Mouse (Mus musculus): ENCODE measurements at regions not wholly inside any gene's neighbourhood (a gene's known extent, or its start where the extent isn't known, plus 50 kb on each side); places are given as distances from the start of the nearest gene placed in this dataset.

DNA sequence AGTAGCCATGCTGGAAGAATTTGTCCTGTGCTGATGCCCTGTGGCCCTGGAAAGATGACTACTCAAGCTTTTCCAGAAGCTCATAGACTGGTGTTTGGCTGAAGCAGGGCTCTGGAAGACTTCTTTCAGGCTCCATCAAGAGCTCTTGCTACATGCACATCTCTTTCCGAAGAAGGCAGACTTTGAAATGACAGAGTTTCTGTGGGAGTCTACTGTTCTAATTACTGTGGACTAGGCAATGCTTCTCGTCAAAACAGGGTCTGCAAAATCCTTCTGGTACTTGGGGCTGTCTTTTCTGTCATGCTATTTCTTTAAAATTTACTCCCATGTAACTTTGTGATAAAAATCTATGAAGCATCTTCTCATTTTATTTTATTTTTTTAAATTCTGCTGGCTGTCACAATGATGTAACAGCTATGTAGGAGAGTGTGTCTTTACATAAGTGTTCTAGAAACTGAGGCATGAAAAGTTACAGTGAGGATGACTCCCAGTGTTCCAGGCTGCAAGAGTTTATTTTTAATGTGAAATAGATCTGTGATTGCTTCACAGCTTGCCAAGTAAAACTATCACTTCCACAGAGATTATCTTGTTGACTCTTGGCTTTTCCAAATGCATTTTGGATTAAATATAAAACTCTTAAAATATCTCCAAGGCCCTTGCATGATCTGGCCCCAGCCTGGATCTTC lies 244.9 kb upstream of the Nmur2 start:
- DNase-seq: no peak

DNA sequence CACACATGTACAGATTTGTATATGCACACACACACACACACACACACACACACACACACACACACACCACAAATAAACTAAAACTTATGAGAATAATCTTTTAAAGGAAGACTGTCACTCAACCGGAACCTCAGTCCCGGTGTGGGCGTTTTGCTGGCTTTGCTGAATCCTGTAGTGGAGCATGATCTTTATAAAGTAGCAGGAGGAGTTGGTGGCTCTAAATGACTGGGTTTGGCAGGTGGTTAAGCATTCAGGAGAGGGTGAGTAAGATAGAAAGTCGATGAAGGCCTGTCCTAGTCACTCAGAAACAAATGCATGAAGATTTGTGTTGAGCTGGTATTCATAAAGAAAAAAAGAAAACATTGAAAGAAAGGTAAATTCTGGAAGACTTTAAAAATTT lies 240.4 kb upstream of the Nmur2 start:
- DNase-seq: no peak

DNA sequence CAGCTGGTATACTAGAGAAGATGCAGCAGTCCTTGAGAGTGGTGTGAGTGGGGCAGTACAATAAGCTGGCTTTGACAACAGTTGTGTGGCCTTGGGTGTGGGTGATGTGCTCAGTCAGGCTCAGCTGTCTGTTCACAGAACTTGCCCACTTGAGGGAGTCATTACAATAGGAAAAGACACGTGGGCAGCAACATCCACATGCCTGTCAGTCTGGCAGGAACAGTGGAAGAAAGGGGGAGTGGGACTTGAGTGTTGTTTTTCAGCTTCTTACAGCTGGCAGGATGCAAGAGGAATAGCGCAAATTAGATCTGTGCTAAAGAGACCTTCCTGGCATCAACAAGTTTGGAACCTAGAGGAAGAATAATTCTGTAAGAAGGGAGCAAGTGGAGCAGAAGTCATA lies 239.4 kb upstream of the Nmur2 start:
- DNase-seq: no peak

DNA sequence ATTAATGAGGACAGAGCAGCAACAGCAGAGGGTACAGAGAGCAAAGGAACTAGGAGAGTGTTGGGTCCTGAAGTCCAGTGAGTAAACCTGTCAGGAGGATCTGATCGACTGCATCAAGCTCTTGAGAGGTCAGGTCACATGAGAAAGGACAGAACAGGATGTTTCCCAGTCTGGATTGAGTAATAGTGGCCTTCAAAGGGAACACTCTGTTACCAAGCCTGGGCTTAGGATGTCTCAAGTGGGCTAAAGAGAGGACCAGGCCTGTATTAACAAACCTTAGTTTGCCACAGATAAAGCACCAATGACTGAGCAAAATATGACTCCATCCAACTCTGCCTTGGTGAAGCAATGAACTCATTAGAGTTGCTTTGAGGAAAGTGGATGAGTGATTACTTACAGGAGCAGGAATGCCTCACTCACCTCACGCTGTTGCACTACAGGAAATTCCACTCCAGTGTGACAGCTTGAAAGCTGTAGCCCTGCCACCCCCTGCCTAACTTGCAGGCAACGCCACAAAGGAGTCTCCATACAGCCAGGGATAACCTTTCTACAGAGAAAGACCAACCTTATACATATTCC lies 229.2 kb upstream of the Nmur2 start:
- no peak for DNase-seq

DNA sequence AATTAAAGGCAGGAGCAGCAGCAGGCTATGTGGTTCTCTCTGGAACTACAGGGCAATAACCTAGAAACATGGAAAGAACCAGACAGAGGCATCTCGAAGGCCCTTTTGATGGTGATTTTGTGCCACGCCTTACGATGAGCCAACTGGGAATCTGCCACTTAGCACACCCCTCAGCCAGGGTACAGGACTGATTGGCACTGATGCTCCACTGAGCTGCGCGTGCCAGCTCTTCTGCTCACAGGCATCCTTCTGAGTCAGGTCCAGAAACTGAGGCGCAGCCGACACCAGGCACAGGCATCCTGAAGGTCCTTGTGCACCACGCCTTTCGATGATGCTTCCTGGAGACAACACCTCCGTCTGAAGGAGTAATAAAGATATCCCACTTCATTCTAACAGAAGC lies 221.9 kb upstream of the Nmur2 start:
- no peak for DNase-seq

DNA sequence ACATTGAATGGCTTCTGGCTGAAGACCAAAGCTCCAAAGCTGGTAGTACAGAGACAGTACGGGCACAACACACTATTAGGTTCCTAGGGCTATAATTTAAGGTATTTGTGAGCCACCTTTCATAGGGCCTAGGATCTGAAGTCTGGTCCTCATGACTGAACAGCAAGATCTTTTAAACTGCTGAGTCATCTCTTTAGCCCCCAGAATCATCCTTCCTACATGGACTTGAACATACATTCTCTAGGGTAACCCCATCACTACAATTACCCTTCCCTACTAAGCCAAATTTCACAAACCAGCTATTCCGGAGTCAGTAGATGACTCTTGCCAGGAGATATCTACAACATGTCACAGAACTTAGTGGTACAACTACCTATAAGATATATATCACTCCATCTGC lies 215.5 kb upstream of the Nmur2 start:
- no peak for DNase-seq

DNA sequence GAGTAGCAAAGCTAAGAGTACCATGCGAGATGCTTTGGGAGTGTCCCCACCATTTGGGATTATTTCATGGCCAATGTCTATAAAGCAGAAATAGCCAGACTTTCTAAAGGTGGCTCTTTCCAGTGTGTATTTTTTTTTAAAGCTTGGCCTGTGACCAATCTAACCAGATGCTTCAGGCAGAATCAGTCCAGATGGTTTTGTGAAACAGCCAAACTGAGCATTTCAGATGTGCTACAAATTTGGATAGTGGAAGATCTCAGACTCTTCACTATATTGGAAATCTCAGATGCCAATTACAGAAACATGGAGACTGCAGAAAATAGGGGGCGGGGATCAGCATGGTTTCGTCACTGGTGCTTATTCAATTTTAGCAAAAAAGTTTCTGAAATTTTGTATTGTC lies 213.6 kb upstream of the Nmur2 start:
- DNase-seq: no peak

DNA sequence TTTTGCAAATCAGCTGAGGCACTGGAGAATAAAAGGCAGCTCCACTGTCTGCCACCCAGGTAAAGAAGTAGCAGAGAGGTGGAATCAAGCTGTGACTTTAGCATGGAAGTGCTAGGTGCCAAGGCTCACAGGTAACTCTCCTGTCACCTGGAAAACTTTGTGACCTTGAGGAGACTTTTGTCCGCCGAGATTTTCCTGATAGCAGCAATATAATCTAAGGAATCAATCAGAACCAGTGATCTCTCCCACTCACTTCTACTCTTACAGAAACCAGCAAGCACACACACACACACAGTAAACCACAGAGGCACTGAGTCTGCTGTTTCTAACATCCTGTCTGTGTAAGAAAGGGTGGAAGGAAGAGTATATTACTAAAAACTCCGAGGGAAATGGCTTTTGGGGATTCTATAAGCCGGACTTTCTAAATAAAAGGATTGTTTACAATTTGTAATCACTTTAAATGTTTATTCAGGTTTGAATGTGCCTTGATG lies 206.6 kb upstream of the Nmur2 start:
- no peak for DNase-seq

DNA sequence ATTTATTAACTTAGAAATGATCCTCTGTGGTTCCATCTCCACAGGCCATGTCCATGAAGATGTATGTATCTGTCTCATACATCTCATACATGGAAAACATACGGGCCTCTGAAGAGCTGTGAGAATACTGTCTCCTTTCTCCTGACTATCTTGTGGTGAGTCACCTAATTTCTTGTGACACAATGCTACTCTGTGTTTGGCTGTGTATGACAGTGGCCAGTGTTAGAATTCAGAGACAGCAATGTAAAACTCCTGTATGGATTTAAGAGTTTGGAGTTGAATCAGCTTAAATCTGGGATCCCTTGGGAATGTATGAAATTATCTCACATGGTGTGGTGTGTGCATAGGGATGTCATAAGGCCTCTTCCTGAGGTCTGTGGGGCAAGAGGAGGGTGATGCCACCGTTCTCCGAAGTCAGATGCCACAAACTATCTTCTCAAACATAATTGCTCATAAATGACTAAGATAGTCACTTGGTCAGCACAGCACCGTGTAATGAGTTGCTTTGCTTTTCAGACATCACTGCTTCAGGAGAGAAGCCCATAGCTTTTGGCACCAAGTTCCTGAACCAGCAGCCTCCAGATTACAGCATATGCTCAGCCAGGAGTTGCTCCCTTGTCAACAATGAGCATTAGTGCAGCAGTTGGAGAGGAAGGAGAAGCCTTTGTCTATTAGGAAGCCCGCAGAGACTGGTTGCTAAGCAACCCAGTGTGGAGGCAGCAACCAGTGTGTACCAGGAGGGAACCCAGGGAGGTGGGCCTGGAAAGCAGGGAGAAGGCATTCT lies 205.9 kb upstream of the Nmur2 start:
- DNase-seq: peak; percentile 79

DNA sequence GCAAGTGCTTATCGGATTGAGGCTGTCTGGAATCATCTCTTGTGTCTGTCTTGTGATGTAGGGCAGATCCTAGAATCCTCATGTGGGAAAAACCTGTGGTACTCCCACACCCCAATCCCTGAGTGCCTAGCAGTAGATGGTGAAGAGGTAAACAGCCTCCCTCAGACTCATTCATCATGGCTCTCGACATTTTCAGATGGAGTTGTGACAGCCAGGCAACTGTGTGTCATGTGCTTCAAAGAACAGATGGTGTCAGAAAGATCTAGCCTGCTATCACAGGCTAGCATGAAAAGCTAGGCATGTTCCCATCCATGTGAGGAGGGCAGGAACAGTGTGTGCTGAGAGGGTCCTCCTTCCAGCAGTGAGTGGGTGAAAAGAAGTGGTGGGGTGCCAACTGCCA lies 204.1 kb upstream of the Nmur2 start:
- DNase-seq: no peak

DNA sequence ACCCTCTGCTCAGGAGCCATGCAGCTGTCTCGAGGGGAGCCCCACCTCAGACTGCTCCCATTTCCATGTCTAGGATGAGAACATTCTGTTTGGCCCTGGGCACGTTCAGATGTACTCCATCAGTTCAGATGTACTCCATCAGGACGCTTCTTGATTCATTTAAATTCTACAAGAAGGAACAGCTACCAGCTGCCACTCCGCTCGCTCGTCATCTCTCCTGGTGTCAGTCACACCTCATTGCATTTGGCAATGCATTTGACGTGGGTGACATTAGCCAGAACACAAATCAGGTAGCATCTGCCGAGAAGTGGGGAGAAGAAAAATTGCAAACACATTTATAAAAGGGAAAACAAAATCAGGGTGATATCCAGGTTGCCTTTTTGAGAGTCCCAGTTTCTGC lies 202.6 kb upstream of the Nmur2 start:
- no peak for DNase-seq

DNA sequence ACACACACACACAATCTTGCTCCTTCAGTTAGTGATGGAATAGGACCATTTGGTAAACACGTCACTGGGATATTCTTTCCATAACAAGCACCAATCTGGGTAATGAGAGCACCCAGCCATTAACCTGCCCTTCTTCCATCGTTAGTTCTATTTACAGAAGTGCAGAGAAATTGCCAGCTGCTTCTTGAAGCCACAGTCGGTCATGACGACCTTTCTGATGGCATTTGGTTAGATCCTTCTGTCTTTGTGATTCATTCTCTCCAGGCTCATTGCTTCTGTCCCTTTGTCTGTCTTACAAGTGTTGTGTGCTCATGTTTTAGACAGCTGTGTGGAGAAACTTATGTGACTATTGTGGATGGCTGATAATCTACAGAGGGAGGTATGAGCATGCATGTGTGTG lies 197.9 kb upstream of the Nmur2 start:
- no peak for DNase-seq

DNA sequence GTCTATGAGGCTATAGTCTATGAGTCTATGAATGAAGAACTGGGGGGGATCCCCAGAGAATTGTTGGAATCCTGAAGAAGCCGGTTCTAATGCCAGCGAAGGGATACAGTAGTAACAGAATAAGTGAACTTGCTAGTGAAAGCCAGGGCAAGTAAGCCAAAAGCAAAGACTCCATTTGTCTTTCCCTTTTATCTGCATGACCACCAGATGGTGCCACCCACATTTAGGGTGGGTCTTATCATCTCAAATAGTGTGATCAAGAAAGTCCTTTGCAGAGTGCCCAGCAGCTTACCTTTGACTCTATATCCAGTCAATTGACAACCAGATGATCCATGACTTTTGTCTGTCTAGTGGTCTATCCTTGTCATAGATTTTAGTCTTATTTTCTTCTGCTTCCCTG lies 184.2 kb upstream of the Nmur2 start:
- DNase-seq: no peak

DNA sequence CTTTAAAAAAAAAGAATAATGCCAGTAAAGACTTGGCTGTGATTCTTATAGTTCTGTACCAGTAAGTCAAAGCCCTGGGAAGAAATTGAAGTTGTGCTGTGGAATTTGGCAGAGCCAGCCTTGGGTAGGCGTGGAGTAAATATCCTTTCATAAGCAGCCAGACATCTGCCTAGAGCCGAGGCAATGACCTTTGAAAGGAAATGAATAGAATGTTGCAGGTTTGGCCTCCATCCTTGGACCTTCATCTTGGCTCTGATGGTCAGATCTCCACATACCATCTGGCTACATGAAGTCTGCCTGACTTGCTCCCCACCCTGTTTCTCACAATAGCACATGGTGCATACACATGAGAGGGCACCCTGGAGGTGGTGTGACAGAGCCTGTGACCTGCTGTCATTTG lies 174.9 kb upstream of the Nmur2 start:
- DNase-seq: no peak

DNA sequence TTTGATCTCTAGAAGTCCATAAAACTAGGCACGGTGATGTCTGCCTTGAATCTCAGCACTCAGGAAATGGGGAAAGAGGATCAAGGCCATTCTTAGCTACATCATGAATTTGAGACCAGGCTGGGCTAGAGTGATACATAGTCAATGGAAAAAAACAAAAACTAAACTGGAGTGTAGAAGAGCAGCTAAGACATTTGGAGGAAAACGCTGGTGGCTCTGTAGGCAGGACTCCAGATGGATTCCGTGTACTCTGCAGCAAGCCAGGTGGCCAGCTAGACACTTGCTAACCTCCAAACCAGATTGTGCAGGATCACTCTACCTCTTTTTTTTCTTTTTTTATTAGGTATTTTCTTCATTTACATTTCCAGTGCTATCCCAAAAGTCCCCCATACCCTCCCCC lies 161.0 kb upstream of the Nmur2 start:
- no peak for DNase-seq

DNA sequence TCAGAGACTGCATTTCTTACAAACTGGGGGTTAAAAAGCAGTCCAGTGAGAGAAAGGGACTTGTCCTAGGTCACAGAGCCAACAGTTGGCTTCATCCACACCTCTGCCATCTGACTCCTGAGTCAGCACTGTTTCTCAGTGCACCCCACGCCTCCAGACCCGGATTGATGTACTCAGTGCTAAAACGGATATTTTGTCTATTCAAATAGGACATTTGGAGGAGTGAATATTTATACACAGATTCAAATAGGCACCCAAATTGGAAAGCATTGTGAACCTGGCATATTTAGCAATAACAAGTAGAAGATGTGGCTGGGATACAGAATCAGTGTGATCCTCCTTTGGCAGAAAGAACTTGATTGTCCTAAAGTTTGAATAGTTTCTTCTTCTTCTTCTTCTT lies 154.5 kb upstream of the Nmur2 start:
- no peak for DNase-seq

DNA sequence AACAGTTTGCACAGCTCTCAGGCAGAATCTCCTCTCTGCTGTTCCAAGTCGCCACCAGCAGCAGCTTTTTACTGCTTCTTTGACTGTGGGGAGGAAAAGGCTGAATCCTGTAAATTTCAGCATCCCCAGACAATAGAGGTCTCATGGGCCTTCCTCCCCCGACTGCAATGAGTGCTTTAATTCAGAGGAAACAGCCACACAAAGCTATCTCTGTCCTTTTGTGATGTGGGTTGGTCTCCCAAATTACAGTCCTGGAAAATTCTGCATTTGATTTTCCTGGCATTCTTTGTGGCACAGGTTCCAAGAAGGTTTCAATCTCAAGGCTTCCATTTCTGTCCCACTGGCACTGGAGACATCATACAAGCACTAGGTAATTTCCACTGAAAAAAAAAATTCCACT lies 152.6 kb upstream of the Nmur2 start:
- DNase-seq: no peak

DNA sequence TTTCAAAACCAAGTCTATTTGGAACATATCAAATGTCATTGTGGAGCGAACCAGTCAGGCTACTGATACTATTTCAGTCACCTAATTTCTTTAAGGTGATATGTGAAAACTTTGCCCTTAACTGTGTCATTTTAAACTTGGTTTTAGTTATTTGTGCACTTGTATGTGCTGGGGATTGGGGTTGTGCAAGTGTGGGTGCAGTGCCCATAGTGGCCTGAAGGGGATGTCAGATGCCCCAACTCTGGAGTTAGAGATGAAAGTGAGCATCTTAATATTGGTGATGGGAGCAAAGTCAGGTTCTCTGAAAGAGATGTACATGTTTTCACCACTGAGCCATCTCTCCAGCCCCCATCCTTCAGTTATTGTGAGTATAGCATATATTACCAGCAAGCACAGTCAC lies 133.1 kb upstream of the Nmur2 start:
- no peak for DNase-seq

DNA sequence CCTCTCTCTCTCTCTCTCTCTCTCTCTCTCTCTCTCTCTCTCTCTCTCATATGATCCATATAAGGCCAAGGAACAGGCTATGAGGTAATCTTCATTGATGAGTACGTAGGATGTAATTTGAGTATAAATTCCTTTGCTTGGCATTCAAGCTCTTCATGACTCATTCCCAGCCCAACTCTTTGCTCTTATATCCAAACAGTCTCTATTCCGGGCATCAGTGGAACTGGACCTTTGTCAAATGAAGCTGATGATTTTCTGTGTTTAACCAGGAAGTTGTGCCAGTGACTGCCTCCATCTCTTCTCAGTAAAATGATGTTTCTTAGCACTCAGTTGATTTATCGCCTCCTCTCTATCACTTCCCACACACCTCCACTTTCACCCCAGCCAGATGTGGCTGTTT lies 132.4 kb upstream of the Nmur2 start:
- DNase-seq: no peak

DNA sequence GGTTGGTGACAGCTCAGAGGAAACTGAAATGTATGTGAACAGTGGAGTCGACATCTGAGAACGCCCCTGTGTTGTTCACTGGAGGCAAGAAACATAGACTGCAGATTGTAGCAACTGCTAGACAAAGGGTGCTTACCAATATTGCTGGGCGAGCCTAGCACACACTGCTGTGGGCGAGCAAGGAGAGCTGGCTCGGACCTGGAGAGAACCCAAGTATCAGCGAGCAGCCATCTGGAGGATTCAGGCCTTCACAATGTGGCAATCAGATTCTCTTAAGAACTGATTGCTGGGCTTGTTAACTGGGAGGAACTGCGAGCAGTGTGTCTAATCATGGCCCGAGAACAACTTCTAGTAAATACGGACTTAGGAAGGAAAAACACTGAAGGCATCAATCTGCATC lies 128.8 kb upstream of the Nmur2 start:
- no peak for DNase-seq

DNA sequence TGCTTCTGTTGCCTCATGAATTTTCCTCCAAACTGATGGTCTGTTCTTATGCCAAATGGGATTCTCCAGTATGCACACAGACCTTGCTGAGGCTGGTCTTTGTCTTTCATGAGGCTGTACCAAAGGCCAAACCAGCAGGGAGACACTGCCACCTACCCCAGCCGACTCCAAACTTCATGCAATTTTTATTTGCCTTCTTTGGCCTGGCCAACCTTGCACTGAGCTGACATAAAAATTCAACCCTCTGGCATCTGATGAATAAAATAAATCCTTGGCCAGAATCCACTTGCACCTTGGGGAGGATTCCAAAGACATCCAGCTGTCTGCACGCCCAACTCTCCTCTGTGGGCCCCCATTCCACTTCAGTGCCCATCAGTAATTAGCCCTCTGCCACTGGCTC lies 126.0 kb upstream of the Nmur2 start:
- no peak for DNase-seq

DNA sequence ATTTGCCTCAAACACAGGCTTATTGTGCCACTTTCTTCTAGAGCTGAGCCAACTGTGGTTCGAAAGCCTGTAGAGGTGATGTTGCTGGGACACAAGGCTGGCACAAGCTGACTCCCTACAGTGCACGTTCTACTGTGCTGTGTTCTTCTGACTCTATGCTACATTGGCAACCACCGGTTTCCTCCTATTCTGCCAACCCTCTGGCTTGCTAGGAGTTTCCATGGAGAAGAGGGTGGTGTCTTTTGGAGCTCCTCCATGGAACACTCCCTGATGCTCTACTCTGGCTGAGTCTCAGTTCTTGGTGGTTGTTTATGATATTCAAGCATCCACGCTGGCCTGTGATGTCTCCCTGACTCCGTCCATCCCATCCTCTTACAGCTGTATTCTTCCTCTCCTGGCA lies 124.9 kb upstream of the Nmur2 start:
- DNase-seq: no peak

DNA sequence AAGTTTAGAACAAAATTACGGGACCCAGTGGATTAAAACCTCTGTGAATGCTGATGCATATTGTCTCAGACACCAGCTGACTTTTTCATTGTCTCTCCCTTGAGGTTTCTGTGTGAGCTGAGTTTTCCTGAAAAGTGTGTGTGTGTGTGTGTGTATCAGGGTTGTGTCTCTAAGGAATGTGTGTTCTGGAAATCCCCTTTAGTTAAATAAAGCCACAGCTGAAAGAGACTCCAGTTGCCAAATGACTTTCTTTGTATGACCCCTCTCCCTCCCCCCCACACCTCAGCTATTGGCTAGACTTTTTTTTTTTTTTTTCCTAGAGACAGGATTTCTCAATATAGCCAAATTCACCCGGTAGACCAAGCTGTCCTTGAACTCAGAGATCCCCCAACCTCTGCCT lies 119.5 kb upstream of the Nmur2 start:
- DNase-seq: no peak

DNA sequence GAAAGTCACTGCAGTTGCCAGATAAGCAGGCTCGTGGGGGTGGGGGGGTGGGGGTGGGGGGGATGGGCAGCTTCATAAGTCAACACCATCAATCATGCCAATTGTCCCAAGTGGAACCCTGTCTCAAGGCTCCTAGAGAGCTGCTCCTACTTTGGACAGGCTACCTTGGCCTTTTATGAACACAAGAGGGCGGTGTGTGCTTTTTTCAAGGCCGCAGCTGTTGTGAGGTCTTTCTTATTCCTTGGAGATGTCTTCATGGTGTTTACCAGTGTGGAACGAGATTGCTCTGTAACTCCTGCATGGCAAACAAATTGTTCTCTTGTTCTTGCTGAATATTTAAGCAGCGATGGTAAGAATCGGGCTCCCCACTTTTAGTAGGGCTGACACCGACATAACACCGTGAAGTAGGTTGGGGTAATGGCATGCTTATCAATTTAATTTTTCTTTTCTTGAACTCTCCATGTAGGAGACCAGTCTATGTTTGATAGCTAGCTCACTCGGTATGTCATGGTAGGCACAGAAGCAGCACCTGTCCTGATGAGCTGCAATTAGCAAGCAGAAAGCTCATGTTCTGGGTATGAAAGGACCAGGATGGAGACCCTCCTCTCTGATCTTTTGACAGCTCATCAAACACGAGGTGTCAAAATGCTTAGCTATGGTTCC lies 118.7 kb upstream of the Nmur2 start:
- peak; percentile 76 for DNase-seq
